Mouse (Mus musculus) ovary, postnatal 14 days (tissue): ENCODE data around the gene Mical1.
A peak's percentile ranks its signal among the peaks of the same experiment; 100 is the strongest.

Source experiments
- DNase-seq: peaks from one replicate; pipeline ENCODE4 v3.0.0; 2022; ENCODE audit warnings: low spot score

The Mical1 gene

DNA sequence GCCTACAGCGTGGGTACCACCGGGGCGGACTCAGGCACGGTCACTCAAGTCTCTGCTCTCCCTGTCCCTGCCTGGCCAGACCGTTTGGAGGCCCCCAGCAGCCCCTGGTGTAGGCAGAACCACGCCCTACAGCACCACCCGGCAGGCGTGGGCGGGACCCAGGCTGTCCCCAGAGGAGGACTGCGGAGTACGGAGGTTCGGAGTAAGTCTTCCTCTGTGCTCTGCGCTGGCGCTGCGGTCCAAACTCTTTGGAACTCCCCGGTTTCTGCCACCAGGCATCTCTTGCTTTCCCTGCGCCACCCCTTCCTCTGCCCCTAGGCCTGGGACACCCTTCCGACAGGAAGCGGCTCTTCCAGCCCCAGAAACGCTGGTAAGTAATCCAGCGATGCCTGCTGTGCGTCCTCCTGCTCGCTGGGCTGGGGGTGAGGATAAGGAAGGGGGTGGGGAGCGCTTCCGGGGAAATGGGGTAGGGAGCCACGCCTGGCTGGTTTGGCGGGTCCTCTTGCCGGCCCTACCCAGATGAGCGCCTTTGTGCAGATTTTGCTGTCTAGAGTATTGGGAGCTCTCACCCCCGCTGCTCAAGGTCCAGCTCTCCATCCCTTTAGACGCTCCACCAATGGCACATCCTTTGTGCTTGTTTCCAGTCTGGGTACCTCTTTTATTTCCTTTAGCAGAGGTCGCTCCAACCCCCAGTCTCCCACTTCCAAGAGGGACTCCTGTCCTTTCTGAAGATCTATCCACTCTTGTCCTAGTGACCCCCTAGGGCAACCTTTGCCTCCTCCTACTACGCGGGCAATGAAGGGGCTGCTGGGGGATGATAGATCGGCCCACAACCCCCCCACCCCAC lies at the start of gene Mical1:
TSS of gene Mical1 (plus strand) at position 144 of the 847 bp plus-strand sequence.
- peak; percentile 39 for DNase-seq

DNA sequence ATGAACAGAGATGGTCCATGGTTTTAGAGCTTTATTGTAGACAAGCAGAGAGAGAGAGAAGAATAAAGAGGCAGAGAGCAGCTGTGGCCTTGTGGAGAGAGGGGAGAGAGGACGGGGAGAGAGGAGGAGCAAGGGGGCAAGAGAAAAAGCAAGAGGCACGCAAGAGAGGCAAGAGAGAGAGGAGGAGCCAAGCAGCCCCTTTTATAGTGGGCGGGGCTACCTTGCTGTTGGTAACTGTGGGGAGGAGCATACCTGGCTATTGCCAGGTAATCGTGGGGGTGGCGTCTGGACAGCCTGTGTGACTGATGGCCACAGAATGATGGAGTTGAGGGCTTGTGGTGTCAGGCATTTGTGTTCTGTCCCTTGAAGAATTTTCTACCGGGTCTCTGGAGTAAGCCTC lies 49.7 kb upstream of the Mical1 start:
- DNase-seq = no peak

DNA sequence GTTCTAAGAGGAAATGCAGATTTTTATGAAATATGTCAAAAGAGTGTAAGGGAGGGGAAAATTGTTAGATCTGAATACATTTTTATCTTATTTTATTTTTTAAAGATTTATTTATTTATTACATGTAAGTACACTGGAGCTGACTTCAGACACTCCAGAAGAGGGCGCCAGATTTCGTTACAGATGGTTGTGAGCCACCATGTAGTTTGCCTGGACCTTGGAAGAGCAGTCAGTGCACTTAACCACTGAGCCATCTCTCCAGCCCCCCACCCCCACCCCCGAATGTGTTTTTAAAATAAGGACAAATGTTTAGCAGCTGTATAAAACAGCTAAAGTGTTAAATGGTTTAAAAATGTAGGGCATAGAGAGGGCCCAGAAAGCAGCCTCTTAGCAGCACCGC lies 41.5 kb upstream of the Mical1 start:
- no peak for DNase-seq

DNA sequence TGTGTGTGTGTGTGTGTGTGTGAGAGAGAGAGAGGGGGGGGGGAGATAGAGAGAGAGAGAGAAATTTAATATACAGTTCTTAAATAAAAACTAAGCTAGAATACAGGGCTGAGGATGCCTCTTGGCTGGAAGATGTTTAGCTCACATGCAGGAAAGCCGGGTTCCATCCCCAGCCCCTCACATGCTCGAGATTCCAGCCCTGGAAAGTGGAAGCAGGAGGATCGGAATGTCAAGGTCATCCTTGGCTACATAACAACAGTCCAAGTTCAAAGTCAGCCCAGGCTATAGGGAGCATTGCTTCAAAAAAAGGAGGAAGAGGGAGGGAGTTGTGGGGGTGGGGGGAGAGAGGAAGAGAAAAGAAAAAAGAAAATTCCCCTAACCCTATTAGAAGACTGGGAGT lies 41.0 kb upstream of the Mical1 start:
- no peak for DNase-seq

DNA sequence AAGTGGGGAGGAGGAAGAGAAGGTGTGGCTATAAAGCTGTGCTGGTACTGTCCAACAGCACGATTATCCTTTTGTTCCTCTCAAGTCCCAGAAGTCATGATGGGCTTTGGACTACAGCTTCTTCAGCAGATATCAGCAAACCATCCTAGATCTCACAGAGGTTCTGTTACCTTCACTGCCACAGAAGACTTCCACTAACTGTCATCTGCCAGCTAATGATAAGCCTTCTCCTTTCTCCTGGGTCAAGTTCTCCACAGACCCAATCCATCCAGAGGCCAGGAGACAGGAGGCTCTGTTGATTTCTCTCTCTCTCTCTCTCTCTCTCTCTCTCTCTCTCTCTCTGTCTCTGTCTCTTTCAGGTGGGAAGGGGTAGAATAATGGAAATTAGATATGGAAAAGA lies 27.9 kb upstream of the Mical1 start:
- no peak for DNase-seq

DNA sequence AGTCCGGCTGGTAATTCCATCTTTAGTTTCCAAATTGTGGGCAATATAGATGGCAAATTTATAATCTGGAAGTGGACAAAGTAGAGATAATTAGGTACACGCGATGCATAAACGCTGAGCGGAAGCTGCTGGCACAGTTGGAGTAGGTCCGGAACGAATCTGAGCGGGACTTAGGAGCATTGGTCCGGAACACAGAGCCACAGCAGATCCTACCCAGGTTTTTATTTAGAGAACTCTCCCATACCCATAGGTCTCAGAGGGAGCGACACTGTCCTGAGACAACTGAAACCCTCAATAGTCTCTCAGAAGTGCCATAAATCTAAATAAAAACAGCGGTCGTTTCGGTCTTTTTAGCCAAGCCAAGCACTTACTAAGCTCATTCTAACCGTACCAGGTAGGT lies 26.4 kb upstream of the Mical1 start:
- peak; percentile 11 for DNase-seq

DNA sequence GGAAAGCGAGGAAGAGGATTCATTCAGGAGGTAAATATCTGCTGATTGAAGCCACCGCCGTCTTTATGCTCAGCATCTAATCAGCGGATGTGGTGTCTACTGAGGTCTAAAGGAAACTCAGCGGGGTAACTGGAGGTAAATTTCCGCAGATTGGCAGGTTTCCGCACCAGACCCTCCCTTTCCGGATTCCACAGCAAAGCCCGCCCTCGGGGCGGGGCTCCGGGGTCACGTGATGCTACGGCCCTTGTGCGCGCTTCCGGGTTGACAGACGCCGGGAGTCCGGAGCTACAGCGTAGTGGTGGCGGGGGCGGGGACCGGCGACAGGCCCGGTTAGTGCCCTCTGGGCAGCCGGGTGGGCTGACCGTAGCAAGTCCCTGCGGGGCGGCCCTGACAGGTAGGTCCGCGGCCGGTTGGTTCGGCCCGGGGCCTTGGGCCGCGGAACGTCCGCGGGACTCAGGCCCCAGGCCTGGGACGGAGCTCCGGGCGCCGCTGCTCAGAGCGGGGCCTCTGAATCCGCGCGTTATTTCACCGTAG lies 25.9 kb upstream of the Mical1 start, which contains the start of gene Zbtb24:
TSS of gene Zbtb24 (plus strand) at position 247 of the 534 bp plus-strand sequence.
- DNase-seq = peak; percentile 90

DNA sequence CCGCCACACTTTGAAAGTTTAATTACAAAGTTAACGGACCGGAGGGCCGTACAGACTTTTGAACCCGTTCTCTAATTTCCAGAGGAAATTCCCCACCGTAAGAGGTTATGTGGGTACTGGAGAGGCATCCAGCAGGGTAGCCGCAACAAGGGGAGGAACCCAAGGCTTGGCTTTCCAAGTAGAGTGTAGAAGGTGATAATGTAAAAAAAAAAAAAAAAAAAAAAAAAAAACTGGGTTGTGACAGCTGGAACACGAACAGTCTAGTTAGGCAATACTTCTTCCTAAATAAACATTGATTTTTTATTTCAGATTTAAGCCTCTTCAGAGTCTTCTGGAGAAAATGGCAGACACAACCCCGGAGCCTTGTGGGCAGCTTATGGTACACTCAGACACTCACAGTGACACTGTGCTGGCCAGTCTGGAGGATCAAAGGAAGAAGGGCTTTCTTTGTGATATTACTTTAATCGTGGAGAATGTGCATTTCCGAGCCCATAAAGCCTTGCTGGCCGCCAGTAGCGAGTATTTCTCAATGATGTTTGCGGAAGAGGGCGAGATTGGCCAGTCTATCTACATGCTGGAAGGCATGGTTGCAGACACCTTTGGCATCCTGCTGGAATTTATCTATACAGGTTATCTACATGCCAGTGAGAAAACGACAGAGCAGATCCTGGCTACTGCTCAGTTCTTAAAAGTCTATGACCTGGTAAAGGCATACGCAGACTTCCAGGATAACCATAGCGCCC lies 25.2 kb upstream of the Mical1 start:
- DNase-seq = no peak

DNA sequence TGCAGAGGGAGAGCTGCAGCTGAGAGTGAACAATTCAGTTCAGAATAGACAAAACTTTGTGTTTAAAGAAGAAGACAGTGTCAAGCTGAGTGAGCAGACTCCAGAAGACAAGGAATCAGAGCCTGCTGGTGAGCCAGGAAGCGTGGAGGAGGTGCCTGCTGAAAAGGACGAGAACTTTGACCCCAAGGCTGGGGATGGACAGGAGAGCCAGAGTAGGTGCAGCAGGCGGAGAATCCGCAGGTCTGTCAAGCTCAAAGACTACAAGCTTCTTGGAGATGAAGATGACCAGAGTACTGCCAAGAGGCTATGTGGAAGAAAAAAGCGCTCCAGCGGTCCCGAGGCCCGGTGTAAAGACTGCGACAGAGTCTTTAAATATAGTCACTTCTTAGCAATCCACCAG lies 24.5 kb upstream of the Mical1 start:
- DNase-seq = no peak

DNA sequence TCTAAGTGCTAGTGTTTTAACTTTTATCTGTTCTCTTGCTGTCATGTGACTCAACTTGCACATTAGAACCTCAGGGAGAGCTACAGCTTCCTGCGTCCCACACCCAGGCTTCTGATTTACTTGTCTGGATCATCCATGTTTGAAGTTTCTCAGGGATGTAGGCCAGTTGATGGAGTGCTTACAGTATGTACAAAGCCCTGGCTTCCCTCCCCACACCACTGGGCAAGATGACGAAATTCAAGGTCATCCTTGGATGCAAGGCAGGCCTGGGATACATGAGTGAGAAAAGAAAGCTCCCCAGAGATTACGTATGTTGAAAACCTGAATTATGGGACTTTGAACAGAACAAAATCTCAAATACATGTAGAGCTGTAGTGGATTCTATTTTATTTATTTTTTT lies 23.3 kb upstream of the Mical1 start:
- DNase-seq = no peak

DNA sequence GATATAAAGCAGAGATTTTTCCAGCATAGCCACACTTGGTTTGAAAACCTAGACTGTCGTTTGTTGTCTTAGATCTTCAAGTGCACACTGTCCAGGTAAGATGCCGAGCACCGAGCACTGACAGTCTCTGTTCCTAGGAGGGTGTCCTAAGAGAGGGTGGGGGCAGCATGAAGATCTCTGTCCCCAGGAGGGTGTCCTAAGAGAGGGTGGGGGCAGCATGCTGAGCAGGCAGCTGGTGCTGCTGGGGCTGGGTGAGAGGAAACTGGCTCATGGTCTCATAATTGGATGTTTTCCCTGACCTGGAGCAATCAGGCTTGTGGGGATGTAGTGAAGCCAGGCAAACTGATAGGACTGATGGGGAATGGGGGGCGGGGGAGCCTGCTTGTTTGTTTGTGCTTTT lies 16.1 kb upstream of the Mical1 start:
- no peak for DNase-seq

DNA sequence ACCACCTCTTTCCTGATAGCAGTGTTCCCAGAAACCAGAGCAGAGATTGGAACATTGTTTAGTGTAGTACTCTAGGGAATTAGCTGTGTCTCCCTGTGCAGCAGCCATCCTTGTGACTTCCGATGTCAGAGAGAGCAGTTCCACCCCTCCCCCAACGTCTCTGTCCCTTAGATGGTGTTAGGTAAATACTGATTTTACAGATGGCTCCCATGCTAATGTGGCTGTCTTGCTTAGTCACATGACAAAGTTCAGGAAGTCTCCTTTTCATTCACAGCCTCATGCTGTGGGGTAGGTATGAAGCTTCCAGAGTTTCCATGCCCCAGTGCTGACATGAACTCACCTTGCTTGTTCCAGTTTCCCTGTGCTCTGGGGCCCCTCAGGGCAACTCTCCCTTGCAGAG lies 15.6 kb upstream of the Mical1 start:
- no peak for DNase-seq

DNA sequence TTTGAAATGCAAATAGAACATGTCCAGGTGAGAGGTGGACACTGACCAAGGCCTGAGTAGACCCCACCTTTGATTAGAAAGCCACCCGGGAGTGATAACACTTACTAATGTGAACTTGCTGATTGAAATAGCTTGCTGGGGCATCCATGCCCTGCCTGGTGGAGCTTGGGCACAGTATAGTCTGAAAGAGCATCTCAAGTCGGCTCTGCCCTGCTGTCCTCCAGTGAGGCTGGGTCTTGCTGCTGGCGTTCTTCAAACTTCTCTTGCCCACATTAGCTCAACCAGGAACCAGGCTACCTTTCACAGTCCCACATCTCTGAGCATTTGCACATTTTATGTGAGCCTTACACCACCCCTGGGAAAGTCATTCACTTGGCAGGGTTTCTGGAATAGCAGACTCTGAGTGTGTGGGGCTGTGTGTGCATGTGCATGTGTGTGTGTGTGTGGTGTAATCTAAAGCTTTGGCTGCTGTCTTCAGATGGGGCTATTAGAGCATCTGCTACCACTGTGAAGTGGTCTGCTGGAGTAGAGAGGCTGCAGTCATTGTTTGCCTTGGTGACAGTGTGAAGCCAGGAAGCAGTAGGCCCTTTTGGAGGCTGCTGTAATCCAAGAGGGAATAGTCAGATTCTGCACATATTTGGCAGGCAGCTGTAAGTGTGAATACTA lies 14.9 kb upstream of the Mical1 start:
- DNase-seq = no peak

DNA sequence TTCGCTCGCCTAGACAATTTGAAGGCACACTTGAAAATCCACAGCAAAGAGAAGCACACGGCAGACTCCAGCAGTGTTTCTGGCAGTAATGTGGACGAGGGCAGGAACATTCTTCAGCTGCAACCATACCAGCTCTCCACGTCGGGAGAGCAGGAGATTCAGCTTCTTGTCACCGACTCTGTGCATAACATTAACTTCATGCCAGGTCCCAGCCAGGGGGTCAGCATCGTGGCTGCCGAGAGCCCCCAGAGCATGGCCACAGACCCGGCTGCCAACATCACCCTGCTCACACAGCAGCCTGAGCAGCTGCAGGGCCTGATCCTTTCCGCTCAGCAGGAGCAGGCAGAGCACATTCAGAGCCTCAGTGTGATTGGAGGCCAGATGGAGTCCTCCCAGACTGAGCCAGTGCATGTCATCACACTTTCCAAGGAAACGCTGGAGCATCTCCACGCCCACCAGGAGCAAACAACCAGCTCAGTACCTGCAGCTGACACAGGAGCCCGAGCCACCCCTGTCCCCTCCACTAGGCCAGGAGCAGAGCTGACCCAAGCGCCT lies 11.6 kb upstream of the Mical1 start:
- no peak for DNase-seq

DNA sequence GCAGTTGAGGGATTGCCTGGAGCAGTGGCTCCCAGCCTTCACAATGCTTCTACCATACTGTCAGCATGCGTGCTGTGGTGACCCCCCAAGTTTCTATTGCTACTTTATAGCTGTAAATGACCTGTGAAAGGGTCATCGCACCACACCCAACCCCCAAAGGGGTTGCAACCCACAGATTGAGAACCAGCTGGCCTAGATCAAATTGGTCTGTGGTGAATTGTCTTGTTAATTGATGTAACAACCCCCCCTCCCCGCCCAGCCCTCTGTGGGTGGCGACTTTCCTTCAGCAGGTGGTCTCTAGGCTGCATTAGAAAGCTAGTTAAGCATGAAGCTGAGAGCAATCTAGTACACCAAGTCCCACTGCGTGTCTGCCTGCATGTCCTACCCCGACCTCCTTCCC lies 8.8 kb upstream of the Mical1 start:
- DNase-seq = no peak

DNA sequence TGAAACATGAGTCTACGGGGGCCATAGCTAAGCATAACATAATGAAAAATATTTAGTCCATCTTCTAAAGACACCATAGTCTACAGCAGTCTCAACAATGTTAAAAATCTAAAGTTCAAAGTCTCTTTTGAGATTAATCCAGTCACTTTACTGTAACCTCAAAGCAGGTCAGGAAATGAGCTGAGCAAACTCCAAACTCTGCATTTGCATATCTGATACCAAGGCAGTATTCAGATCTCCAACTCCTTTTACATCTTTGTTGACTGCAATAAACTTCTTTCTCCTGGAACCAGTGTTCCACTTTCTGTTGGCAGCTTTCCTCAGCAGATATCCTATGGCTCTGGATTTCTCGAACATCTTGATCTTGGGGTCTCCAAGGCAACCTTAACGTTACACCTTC lies 5.4 kb upstream of the Mical1 start:
- no peak for DNase-seq

DNA sequence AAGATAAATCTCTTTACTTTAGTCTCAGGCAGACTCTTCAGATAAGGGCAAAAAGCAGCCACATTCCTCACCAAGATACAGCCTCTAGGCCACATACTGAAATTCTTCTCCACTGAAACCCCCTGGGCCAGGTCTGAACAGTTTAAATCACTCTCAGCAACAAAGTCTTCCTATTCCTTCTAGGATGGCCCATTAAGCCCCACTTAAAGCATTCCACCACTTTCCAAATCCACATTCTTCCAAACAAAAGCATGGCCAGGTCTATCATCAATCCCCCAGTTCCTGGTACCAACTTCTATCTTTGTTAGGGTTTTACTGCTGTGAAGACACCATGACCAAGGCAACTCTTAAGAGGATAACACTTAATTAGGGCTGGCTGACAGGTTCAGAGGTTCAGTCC lies 3.6 kb upstream of the Mical1 start:
- no peak for DNase-seq

DNA sequence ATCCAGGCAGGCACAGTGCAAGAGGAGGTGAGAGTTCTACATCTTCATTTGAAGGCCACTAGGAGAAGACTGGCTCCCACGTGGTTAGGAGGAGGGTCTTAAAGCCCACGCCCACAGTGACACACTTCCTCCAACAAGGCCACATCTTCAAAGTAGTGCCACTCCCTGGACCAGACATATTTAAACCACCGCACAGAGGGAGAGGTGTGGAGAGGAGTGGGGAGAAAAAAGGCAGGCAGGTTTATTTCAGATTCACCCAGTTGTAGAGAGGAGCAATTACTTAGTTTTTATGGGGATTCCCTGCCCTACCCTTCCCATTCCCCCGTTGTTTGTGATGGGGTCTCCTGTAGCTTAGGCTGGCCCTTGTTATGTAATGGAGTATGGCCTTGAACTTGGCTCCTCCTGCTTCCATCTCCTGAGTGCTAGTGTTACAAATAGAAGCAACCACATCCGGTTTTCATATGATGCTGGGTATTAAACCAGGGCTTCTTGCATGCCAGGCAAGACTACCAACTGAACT lies 3.1 kb upstream of the Mical1 start:
- no peak for DNase-seq

DNA sequence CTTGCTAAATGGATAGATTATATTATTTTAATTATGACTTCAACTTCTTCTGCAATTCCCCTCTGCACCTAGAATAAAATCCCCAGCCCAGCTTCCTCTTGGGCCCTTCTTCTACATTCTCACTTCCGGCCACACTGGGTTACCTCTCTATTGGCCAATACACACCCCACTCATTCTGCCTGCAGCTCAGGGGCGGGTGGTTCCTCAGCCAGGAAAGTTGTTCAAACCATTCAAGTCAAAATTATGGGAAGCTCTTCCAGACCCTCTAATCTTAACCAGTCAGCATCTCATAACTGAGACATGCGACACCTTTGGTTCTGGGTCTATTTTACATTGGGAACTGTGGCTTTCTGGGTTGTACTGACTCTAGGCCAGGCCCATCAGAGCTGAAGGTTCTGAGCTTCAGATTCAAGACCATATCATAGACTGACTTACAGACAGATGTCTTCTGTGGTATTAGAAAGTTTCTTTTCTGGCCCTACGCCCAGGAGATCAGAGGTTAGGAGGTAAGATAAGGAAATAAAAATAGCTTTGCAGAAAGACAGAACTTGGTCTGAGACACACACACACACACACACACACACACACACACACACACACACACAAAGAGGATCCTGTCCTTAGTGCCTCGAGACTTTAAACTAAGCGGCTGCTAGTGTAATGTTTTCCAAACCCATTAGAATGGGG lies 2.2 kb upstream of the Mical1 start:
- no peak for DNase-seq

DNA sequence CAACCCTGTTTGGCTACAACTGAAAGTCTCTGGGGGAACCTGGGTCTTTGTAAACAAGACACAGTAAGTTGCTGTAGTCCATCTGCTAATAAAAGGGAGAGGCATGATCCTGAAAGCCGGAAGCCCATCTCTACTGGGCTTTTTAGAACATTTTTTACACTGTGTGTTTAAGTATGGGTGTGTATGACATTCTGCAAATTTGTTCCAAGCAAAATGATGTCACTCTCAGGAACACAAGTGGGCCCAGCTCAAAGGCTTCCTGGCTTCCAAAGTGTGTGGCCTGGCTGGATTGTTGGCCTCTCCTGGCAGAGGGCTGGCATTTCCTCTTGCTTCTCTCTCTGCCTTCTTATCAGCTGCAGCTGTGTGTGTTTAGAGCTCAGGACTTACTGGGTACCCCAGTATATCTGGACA lies 1.1 kb upstream of the Mical1 start:
- DNase-seq = no peak

DNA sequence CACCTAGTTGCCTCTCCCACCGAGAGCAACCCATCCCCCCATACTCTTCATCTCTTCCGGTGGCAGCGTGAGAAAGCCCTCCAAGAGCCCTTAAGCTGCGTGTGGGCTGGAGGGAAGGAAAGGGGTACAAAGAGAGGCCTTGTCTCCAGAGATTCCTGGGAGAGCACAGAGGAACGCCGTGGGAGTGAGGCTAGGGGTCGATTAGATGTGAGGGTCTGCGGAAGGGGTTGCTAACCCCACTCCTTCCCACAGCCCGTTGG lies 834 bp downstream of the Mical1 start:
- no peak for DNase-seq
